Mouse (Mus musculus) adrenal gland, adult (tissue): ENCODE results near the gene Tff1.

ENCODE experiments used
- DNase-seq, 2 experiments: peaks; one replicate each; pipeline ENCODE4 v3.0.0; 2022 to 2023; ENCODE audit warnings: low spot score in 1 of 2; ENCODE audit not compliant: inconsistent age in 2 of 2

Tff1 gene

GRCm38 (mm10) chr17:31165127-31165526, at the start of gene Tff1:
Gene Tff1, minus strand, starts transcription at chr17:31165277.
- no peak for DNase-seq

- no peak for DNase-seq
Observed at GRCm38 (mm10) chr17:31211881-31212280, 46.8 kb upstream of the Tff1 start.

- DNase-seq = no peak
Observed at GRCm38 (mm10) chr17:31210299-31210698, 45.2 kb upstream of the Tff1 start.

- no peak for DNase-seq
Observed at GRCm38 (mm10) chr17:31209376-31209930, 44.4 kb upstream of the Tff1 start.

GRCm38 (mm10) chr17:31208654-31209053, 43.6 kb upstream of the Tff1 start:
- DNase-seq = no peak

- DNase-seq = no peak
Observed at GRCm38 (mm10) chr17:31207771-31208334, 42.8 kb upstream of the Tff1 start, which contains the start of gene Ubash3a. Gene Ubash3a, plus strand, starts transcription at chr17:31207873.

GRCm38 (mm10) chr17:31198877-31199276, 33.8 kb upstream of the Tff1 start, which contains the start of gene Tmprss3:
Gene Tmprss3, minus strand, starts transcription at chr17:31198977.
- no peak for DNase-seq

GRCm38 (mm10) chr17:31196283-31196682, 31.2 kb upstream of the Tff1 start:
- DNase-seq = no peak

- DNase-seq = no peak
Observed at GRCm38 (mm10) chr17:31195207-31195606, 30.1 kb upstream of the Tff1 start.

- no peak for DNase-seq
Observed at GRCm38 (mm10) chr17:31193360-31193759, 28.3 kb upstream of the Tff1 start.

- DNase-seq = no peak
Observed at GRCm38 (mm10) chr17:31192663-31193062, 27.6 kb upstream of the Tff1 start.

- DNase-seq = no peak
Observed at GRCm38 (mm10) chr17:31191825-31192224, 26.7 kb upstream of the Tff1 start.

- DNase-seq = peak; percentile 69 to 88
Observed at GRCm38 (mm10) chr17:31187370-31187769, 22.3 kb upstream of the Tff1 start.

GRCm38 (mm10) chr17:31184269-31184990, 19.4 kb upstream of the Tff1 start:
- no peak for DNase-seq

- no peak for DNase-seq
Observed at GRCm38 (mm10) chr17:31183180-31183974, 18.3 kb upstream of the Tff1 start.

GRCm38 (mm10) chr17:31181490-31181889, 16.4 kb upstream of the Tff1 start:
- DNase-seq = no peak

GRCm38 (mm10) chr17:31176321-31176720, 11.2 kb upstream of the Tff1 start:
- no peak for DNase-seq

- no peak for DNase-seq
Observed at GRCm38 (mm10) chr17:31169796-31170195, 4.7 kb upstream of the Tff1 start.

- DNase-seq = no peak
Observed at GRCm38 (mm10) chr17:31163821-31164220, 1.3 kb downstream of the Tff1 start.

GRCm38 (mm10) chr17:31162607-31163006, 2.5 kb downstream of the Tff1 start:
- DNase-seq = peak; percentile 20 to 31

GRCm38 (mm10) chr17:31160291-31160690, 4.8 kb downstream of the Tff1 start:
- DNase-seq = no peak
